Mouse (Mus musculus): Measurements from ENCODE around the gene Gm49380.

DNA sequence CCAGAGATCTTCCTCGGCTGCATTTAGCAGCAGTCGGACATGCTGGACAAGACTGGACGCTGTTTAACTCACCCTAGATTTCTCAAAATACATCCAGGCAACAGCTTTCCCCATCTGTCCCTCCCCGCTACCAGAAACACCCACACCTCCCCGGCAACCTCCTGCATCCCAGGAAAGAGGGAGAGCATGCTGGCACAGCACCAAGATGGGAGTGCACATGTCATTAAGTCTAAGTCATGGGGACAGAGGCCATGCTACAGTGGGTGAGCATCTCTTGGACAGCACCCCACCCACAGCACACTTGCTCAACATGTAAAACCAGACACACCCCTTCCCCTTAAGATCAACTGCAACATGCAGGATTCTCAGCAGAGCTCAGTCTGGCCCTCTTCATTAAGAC lies 32.3 kb downstream of the Gm49380 start:
- TF ChIP-seq CTCF (IDR thresholded peaks at IDR 0.05; ENCODE audit: extremely low read depth, insufficient read length, insufficient replicate concordance, low read depth, low read length) (no peak), POLR2A (IDR thresholded peaks at IDR 0.05; ENCODE audit: low read depth, low read length) (no peak)

All from small intestine, adult 2 months (tissue).